Mouse (Mus musculus) E14TG2a.4 (cell line): ENCODE measurements around the gene Neurl1a.

ENCODE experiments used
- H3K27me3 ChIP-seq: 2 replicates; pipeline ENCODE4 v1.6.1; 2014; ENCODE audit warnings: low read length, control low read depth; ENCODE audit not compliant: insufficient read depth
- H3K36me3 ChIP-seq: 2 replicates; pipeline ENCODE4 v1.6.1; 2014; ENCODE audit warnings: low read length, control low read depth; ENCODE audit not compliant: insufficient read depth
- H3K4me1 ChIP-seq: replicated peaks from 2 replicates; pipeline ENCODE4 v1.6.1; 2014; ENCODE audit warnings: low read depth, low read length, control low read depth
- H3K4me3 ChIP-seq: replicated peaks from 2 replicates; pipeline ENCODE4 v1.5.1; 2014; ENCODE audit warnings: mild to moderate bottlenecking, low read length
- H3K9me3 ChIP-seq: 2 replicates; pipeline ENCODE4 v1.6.1; 2014; ENCODE audit warnings: low read length, control low read depth
- CTCF ChIP-seq: conservative IDR thresholded peaks from 2 replicates; pipeline ENCODE4 v1.5.1; 2014; ENCODE audit warnings: low read length
- NANOG ChIP-seq: IDR thresholded peaks from 2 replicates; pipeline ENCODE4 v1.6.1; 2014; ENCODE audit warnings: borderline replicate concordance, low read length, mixed read lengths
- POU5F1 ChIP-seq: IDR thresholded peaks from 2 replicates; pipeline ENCODE4 v1.6.1; 2014; ENCODE audit warnings: low read length, borderline replicate concordance

Gene Neurl1a

GRCm38 (mm10) chr19:47198671-47199350 is 20.2 kb downstream of the Neurl1a start:
- H3K4me1 ChIP-seq: peaks cover 76% of the 10 kb centered on the region
- TF ChIP-seq POU5F1: no peak
- TF ChIP-seq NANOG: no peak
- TF ChIP-seq CTCF: no peak
- no peaks in the 10 kb centered on the region for H3K36me3 ChIP-seq
- no peaks in the 10 kb centered on the region for H3K9me3 ChIP-seq
- H3K27me3 ChIP-seq: no peaks in the 10 kb centered on the region
- H3K4me3 ChIP-seq: no peak overlapping the region

DNA sequence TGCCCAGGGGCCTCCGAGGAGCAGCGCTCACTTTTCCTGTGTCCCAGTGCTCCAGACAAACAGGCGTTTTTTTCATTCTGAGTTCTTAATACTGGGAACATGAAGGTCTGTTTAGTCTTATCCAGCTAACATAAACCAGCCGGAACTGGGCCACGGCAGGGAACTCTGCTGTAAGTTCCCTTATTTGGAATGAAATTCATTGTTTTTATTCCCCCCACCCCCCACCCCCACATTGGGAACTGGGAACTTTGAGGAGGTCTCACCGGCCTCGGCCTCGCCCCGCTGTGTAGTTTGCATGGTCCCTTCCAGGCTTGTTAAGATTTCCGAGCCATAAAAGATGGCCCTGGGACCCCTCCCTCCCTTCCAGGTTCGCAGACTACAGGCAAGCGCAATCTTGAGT is 23.4 kb downstream of the Neurl1a start:
- Histone ChIP-seq H3K4me1 (peaks cover 64% of the 10 kb centered on the region), H3K9me3 (no peaks in the 10 kb centered on the region), H3K4me3 (peak overlapping the region; percentile 57), H3K36me3 (no peaks in the 10 kb centered on the region), H3K27me3 (no peaks in the 10 kb centered on the region)
- TF ChIP-seq CTCF: no peak
- TF ChIP-seq POU5F1: no peak
- no peak for TF ChIP-seq NANOG

GRCm38 (mm10) chr19:47202429-47202828 is 23.8 kb downstream of the Neurl1a start:
- H3K4me3 ChIP-seq: peak overlapping the region; percentile 57
- peaks cover 59% of the 10 kb centered on the region for H3K4me1 ChIP-seq
- no peaks in the 10 kb centered on the region for H3K36me3 ChIP-seq
- H3K9me3 ChIP-seq: no peaks in the 10 kb centered on the region
- TF ChIP-seq POU5F1 (no peak), CTCF (no peak), NANOG (no peak)
- H3K27me3 ChIP-seq: no peaks in the 10 kb centered on the region

DNA sequence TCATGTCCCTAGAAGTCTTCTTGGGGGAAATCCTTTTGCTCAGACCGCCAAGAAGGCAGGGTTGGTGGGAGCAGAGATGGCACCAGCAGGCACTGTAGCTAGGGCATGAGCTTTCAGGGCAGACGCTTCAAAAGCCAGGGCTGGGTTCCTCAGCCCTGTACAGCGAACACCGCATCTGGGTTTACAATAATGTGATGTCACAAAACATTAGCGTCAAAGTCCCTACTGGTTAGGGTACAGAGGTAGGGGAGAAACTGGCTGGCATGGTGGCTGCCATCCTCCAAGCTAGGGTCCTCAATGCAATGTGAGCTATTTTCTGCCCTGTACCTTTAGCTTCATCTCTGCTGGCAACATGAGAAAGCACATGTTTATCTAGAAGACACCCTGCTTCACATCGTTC is 24.4 kb downstream of the Neurl1a start:
- Histone ChIP-seq H3K4me1 (peaks cover 53% of the 10 kb centered on the region), H3K4me3 (peak overlapping the region; percentile 32; the same call in 1 of the 2 replicates), H3K9me3 (no peaks in the 10 kb centered on the region), H3K36me3 (no peaks in the 10 kb centered on the region), H3K27me3 (no peaks in the 10 kb centered on the region)
- no peak for TF ChIP-seq NANOG
- no peak for TF ChIP-seq CTCF
- TF ChIP-seq POU5F1: no peak

DNA sequence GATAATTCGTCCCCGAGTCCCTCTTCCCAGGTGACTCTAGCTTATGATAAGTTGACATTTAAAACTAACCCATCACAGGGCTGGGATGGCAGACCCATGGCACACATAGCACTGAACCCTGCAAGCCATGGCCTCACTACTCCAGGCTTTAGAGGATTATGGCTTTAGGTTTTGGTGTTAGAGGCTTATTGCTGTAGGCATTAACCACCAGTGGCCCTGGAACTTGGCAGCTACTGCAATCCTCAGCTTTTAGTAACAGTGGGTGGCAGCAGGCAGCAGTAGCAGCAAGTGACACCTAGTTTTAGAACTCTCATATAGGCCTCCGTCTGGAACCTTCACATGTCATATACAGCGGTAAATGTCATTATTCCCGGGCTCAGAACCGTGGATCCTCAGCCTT is 26.0 kb downstream of the Neurl1a start:
- Histone ChIP-seq H3K27me3 (no peaks in the 10 kb centered on the region), H3K9me3 (no peaks in the 10 kb centered on the region), H3K4me3 (no peak overlapping the region), H3K36me3 (no peaks in the 10 kb centered on the region), H3K4me1 (peaks cover 40% of the 10 kb centered on the region)
- TF ChIP-seq POU5F1 (no peak), CTCF (no peak), NANOG (no peak)

DNA sequence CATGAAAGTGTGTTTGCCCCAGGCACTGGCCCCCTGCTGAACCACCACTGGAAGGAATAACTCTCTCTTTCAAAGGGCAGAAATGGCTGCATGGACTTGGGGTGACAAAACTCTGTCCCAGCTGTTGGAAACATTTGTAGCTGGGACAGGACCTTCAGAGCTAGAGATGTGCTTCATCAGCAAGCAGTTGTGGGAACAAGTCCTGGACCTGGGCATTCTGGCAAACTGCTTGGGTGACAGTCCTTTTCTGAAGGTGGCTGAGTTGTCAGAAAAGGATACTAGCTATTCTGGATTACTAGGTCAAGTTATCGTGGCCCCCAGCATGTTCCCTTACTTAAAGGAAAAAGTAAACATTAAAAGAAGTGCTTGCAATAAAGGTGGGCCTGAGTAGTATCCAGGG is 27.5 kb downstream of the Neurl1a start:
- Histone ChIP-seq H3K9me3 (no peaks in the 10 kb centered on the region), H3K36me3 (no peaks in the 10 kb centered on the region), H3K27me3 (no peaks in the 10 kb centered on the region), H3K4me3 (no peak overlapping the region), H3K4me1 (peaks cover 33% of the 10 kb centered on the region)
- no peak for TF ChIP-seq NANOG
- no peak for TF ChIP-seq POU5F1
- no peak for TF ChIP-seq CTCF

- H3K9me3 ChIP-seq: no peaks in the 10 kb centered on the region
- no peaks in the 10 kb centered on the region for H3K27me3 ChIP-seq
- no peaks in the 10 kb centered on the region for H3K36me3 ChIP-seq
- H3K4me3 ChIP-seq: no peak overlapping the region
- TF ChIP-seq POU5F1 (no peak), NANOG (no peak), CTCF (no peak)
- H3K4me1 ChIP-seq: peaks cover 8% of the 10 kb centered on the region
Measured at GRCm38 (mm10) chr19:47210432-47210831, 31.8 kb downstream of the Neurl1a start.

GRCm38 (mm10) chr19:47211609-47212312 is 33.1 kb downstream of the Neurl1a start:
- TF ChIP-seq POU5F1: no peak
- TF ChIP-seq CTCF: no peak
- no peak for TF ChIP-seq NANOG
- H3K4me1 ChIP-seq: peaks cover 8% of the 10 kb centered on the region
- H3K27me3 ChIP-seq: no peaks in the 10 kb centered on the region
- no peak overlapping the region for H3K4me3 ChIP-seq
- no peaks in the 10 kb centered on the region for H3K9me3 ChIP-seq
- no peaks in the 10 kb centered on the region for H3K36me3 ChIP-seq
